Mouse (Mus musculus) layer of hippocampus, postnatal 10 days (tissue): ENCODE results near the gene Arfip1. TPM values are rescaled to one million over a fixed set of nuclear protein-coding genes. Genes with fewer than 3 reads are reported as not detected.
"Not testable (repeated sequence)": the region's sequence is repeated elsewhere in the genome, so short reads cannot be mapped to it uniquely, and the experiment has no call there.

ENCODE experiments used
- DNase-seq, 2 experiments: peaks; one replicate each; pipeline ENCODE4 v3.0.0; 2021; ENCODE audit warnings: low spot score in 2 of 2
- total RNA-seq, 2 experiments: library from RNA; stranded (reverse); gene quantifications; 2 replicates each; pipeline ENCODE4 v1.2.3; 2021

Gene Arfip1
- total RNA-seq, 2 experiments from 2014 or later = 19.7 to 20.6 TPM

GRCm38 (mm10) chr3:84580716-84581115 is 1.7 kb downstream of the Arfip1 start:
- DNase-seq = no peak

GRCm38 (mm10) chr3:84570501-84570900 is 11.9 kb downstream of the Arfip1 start:
- no peak for DNase-seq

- DNase-seq = no peak
Measured at GRCm38 (mm10) chr3:84569587-84569986, 12.8 kb downstream of the Arfip1 start.

GRCm38 (mm10) chr3:84568540-84568939 is 13.9 kb downstream of the Arfip1 start:
- no peak for DNase-seq

- DNase-seq = no peak
Measured at GRCm38 (mm10) chr3:84563415-84563814, 19.0 kb downstream of the Arfip1 start.

- not testable (repeated sequence) for DNase-seq
Measured at GRCm38 (mm10) chr3:84562911-84563310, 19.5 kb downstream of the Arfip1 start.

- no peak for DNase-seq
Measured at GRCm38 (mm10) chr3:84558301-84558700, 24.1 kb downstream of the Arfip1 start.

GRCm38 (mm10) chr3:84555780-84556179 is 26.6 kb downstream of the Arfip1 start:
- DNase-seq = no peak

GRCm38 (mm10) chr3:84547177-84547576 is 35.2 kb downstream of the Arfip1 start:
- no peak for DNase-seq

- DNase-seq = peak; percentile 77 to 80
Measured at GRCm38 (mm10) chr3:84542450-84542849, 40.0 kb downstream of the Arfip1 start.

GRCm38 (mm10) chr3:84541881-84542280 is 40.5 kb downstream of the Arfip1 start:
- DNase-seq = no peak

- DNase-seq = no peak
Measured at GRCm38 (mm10) chr3:84540640-84541039, 41.8 kb downstream of the Arfip1 start.

- DNase-seq = no peak
Measured at GRCm38 (mm10) chr3:84536987-84537386, 45.4 kb downstream of the Arfip1 start.

- no peak for DNase-seq
Measured at GRCm38 (mm10) chr3:84533227-84533626, 49.2 kb downstream of the Arfip1 start.

- no peak for DNase-seq
Measured at GRCm38 (mm10) chr3:84529021-84529420, 53.4 kb downstream of the Arfip1 start.

- no peak for DNase-seq
Measured at GRCm38 (mm10) chr3:84524952-84525351, 57.5 kb downstream of the Arfip1 start.

- DNase-seq = no peak
Measured at GRCm38 (mm10) chr3:84516163-84516562, 66.3 kb downstream of the Arfip1 start.

GRCm38 (mm10) chr3:84512774-84513515 is 69.5 kb downstream of the Arfip1 start:
- no peak for DNase-seq

GRCm38 (mm10) chr3:84505193-84505592 is 77.2 kb downstream of the Arfip1 start:
- no peak for DNase-seq

- no peak for DNase-seq
Measured at GRCm38 (mm10) chr3:84504291-84504690, 78.1 kb downstream of the Arfip1 start.

- DNase-seq = no peak
Measured at GRCm38 (mm10) chr3:84502101-84502500, 80.3 kb downstream of the Arfip1 start.

GRCm38 (mm10) chr3:84500491-84500890 is 81.9 kb downstream of the Arfip1 start:
- DNase-seq = no peak

GRCm38 (mm10) chr3:84497718-84498117 is 84.7 kb downstream of the Arfip1 start:
- DNase-seq = no peak
